8 mouse cellular contexts compared by ENCODE assay signal in genomic region chr19:38602811-38603210, GRCm38 (mm10).
DNase-seq lines count a peak whose midpoint lies in the region; ATAC-seq and TF ChIP-seq lines count a peak whose summit lies in the region.

No protein-coding gene starts in this region.

- no peak overlapping the region for H3K4me3 ChIP-seq in kidney, embryonic 16.5 days (ENCODE audit: low read length)
- H3K4me3 ChIP-seq in forebrain, embryonic 16.5 days (replicated peaks; ENCODE audit: low read length), result no peak overlapping the region
- H3K4me3 ChIP-seq in lung, embryonic 14.5 days (ENCODE audit: low read depth, low read length), result no peak overlapping the region

- 72% methylated on average over 9 of the region's 9 CpGs for WGBS in kidney, embryonic 16.5 days
- WGBS in forebrain, embryonic 16.5 days, result 40% methylated on average over 9 of the region's 9 CpGs
- 67% methylated on average over 9 of the region's 9 CpGs for WGBS in lung, embryonic 14.5 days

- no peaks in the 10 kb centered on the region for H3K27me3 ChIP-seq in kidney, embryonic 16.5 days (ENCODE audit: insufficient read depth, low read length)
- no peaks in the 10 kb centered on the region for H3K27me3 ChIP-seq in forebrain, embryonic 16.5 days (replicated peaks; ENCODE audit: control insufficient read depth, insufficient read depth, low read length)
- no peaks in the 10 kb centered on the region for H3K27me3 ChIP-seq in lung, embryonic 14.5 days (ENCODE audit: insufficient read depth, low read length)

- DNase-seq in kidney, adult 18-20 months, result peak; percentile 26
- DNase-seq in adrenal gland, postnatal 36 days, result peak; percentile 43 to 55
- peak; percentile 19 for DNase-seq in lung, embryonic 14.5 days
- no peak for DNase-seq in thymus, postnatal 4 days
- DNase-seq in layer of hippocampus, postnatal 14 days (ENCODE audit: low spot score in 2 of 2), result no peak

- H3K4me1 ChIP-seq in kidney, embryonic 16.5 days (ENCODE audit: insufficient read depth, low read length), result no peaks in the 10 kb centered on the region
- peaks cover 6% of the 10 kb centered on the region for H3K4me1 ChIP-seq in forebrain, embryonic 16.5 days (replicated peaks; ENCODE audit: control insufficient read depth, insufficient read depth, low read length)
- H3K4me1 ChIP-seq in lung, embryonic 14.5 days (ENCODE audit: insufficient read depth), result no peaks in the 10 kb centered on the region

- no peak overlapping the region for H3K9ac ChIP-seq in kidney, embryonic 16.5 days (replicated peaks; ENCODE audit: low read length)
- H3K9ac ChIP-seq in forebrain, embryonic 16.5 days (replicated peaks; ENCODE audit: low read depth, low read length), result no peak overlapping the region
- H3K9ac ChIP-seq in lung, embryonic 14.5 days, result no peak overlapping the region

- no peak for TF ChIP-seq CTCF in lung, embryonic 14.5 days (IDR thresholded peaks at IDR 0.05; ENCODE audit: low read depth)

- H3K36me3 ChIP-seq in kidney, embryonic 16.5 days (ENCODE audit: insufficient read depth, low read length), result no peaks in the 10 kb centered on the region
- H3K36me3 ChIP-seq in forebrain, embryonic 16.5 days (ENCODE audit: control insufficient read depth, insufficient read depth), result no peaks in the 10 kb centered on the region
- H3K36me3 ChIP-seq in lung, embryonic 14.5 days (ENCODE audit: insufficient read depth), result no peaks in the 10 kb centered on the region

- H3K9me3 ChIP-seq in kidney, embryonic 16.5 days (ENCODE audit: low read length), result no peaks in the 10 kb centered on the region
- no peaks in the 10 kb centered on the region for H3K9me3 ChIP-seq in forebrain, embryonic 16.5 days (ENCODE audit: control insufficient read depth, low read length)
- no peaks in the 10 kb centered on the region for H3K9me3 ChIP-seq in lung, embryonic 14.5 days (ENCODE audit: low read depth, low read length)

- no peak overlapping the region for H3K27ac ChIP-seq in kidney, embryonic 16.5 days (ENCODE audit: low read length)
- H3K27ac ChIP-seq in forebrain, embryonic 16.5 days (ENCODE audit: low read length), result no peak overlapping the region
- no peak overlapping the region for H3K27ac ChIP-seq in lung, embryonic 14.5 days (ENCODE audit: low read depth)

- no peak overlapping the region for H3K4me2 ChIP-seq in kidney, embryonic 16.5 days (replicated peaks; ENCODE audit: low read depth, low read length)
- H3K4me2 ChIP-seq in forebrain, embryonic 16.5 days (ENCODE audit: low read length), result no peak overlapping the region; the same call in 1 of the 2 replicates
- no peak overlapping the region for H3K4me2 ChIP-seq in lung, embryonic 14.5 days

- no peak for ATAC-seq in kidney, embryonic 16.5 days (ENCODE audit: low FRiP score, low TSS enrichment)
- peak; percentile 84 for ATAC-seq in forebrain, embryonic 16.5 days
- ATAC-seq in lung, embryonic 14.5 days (ENCODE audit: insufficient read depth), result no peak
- no peak for ATAC-seq in granulocyte monocyte progenitor cell, adult 5-6 weeks (replicated peaks; ENCODE audit: poor library complexity, severe bottlenecking)

Comparison
In these comparisons a context has a peak if more than half of its experiments do, and no peak if none do; other contexts are left out.
1. DNase-seq: peak in kidney, adult 18-20 months (single experiment), adrenal gland, postnatal 36 days (2 of 2) and lung, embryonic 14.5 days (single experiment); none in thymus, postnatal 4 days (single experiment) and layer of hippocampus, postnatal 14 days (0 of 2).